Mouse (Mus musculus) large intestine, adult 2 months (tissue): ENCODE measurements around the gene Mrpl24. TPM values are rescaled to one million over a fixed set of nuclear protein-coding genes. Genes with fewer than 3 reads are reported as not detected.
A peak's percentile ranks its signal among the peaks of the same experiment; 100 is the strongest.

Source experiments
- DNase-seq: peaks from one replicate; pipeline ENCODE4 v3.0.0-alpha.2; 2012; ENCODE audit warnings: low read depth, low spot score
- WGBS: fragments of 180-500 bp; shearing (Covaris S2); methylation state at CpG from one replicate; pipeline ENCODE4 v1.1.7; 2018; 5-methylcytosine and 5-hydroxymethylcytosine counted together
- polyA plus RNA-seq: library from polyadenylated mRNA; depleted of rRNA; stranded (reverse); fragments of >200 nt; gene quantifications from 2 replicates; pipeline ENCODE4 v1.2.3, GENCODE M21; 2012

Gene Mrpl24
- polyA plus RNA-seq, 1 experiment, result 64.1 TPM

GRCm38 (mm10) chr3:87907906-87908305 lies 11.4 kb upstream of the Mrpl24 start:
- 0% methylated on average over 1 of the region's 1 CpGs for WGBS
- DNase-seq, result no peak

GRCm38 (mm10) chr3:87909381-87909780 lies 9.9 kb upstream of the Mrpl24 start:
- WGBS, result 85% methylated on average over 2 of the region's 2 CpGs

GRCm38 (mm10) chr3:87909874-87910273 lies 9.4 kb upstream of the Mrpl24 start:
- 1% methylated on average over 4 of the region's 4 CpGs for WGBS
- no peak for DNase-seq

More at GRCm38 (mm10) chr3:87909381-87909780, 9.9 kb upstream of the Mrpl24 start:
- no peak for DNase-seq

DNA sequence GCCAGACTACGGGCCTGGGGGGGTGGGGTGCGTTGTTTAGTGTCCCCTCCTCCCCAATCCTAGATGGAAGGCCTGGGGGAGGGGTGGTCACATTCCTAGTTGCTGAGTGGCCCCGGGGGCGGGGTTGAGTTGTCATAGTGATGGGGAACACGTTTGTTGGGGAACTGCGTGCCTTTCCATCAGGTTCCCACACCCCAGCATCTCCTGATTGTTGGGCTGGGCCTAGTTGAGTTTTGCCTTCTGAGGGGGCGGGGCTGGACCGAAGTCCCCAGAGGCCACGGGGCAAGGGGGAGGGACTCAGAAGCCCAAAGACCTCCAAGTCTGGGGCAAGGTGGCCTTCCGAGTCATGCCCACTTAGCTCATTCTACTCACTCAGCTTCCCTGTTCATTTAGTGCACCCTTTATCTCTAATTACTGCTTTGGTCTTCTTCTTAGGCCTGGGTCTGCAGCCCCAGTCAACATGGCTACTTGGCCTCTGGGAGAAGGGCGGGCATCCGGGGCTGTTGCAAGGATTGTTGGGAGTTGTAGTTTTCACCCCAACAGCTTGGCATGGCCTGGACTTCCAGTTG lies 8.6 kb upstream of the Mrpl24 start:
- DNase-seq, result no peak
- 4% methylated on average over 12 of the region's 12 CpGs for WGBS

DNA sequence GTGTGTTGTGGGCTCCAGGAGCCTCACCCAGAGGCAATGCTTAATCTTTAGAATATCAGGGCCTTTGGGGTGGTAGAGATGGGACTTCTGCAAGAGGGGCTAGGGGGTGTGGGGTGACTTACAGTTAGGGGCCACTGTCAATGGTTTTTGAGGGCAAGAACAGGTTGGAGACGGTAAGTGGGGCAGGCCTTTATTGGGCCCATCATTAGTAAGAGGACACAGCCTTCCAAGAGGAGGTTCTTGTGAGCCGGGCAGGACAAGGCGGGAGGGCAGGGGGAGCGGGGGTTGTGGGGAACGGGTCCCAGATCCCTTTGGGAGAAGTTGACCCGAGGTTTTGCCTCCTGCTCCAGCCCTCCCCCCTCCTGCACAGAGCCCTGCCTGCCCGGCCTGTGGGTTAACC lies 5.8 kb upstream of the Mrpl24 start:
- no peak for DNase-seq
- 80% methylated on average over 7 of the region's 7 CpGs for WGBS

DNA sequence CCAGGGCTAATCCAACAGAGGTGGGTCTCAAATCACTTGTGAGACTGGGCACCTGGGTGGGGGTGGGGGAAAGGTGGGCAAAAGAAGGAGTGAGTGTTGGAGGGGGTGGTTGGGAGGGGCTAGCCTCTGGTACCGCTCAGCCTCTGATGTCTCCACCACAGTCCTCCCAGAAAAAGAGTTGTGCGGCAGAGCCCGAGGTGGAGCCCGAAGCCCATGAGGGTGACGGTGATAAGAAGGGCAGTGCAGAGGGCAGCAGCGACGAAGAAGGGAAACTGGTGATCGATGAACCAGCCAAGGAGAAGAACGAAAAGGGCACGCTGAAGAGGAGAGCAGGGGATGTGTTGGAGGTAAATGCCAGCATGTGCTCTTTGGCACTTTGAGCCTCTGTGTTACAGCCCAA lies 5.4 kb upstream of the Mrpl24 start:
- DNase-seq, result no peak
- WGBS, result 90% methylated on average over 10 of the region's 10 CpGs

- DNase-seq, result no peak
- WGBS, result 88% methylated on average over 1 of the region's 1 CpGs
Observed at GRCm38 (mm10) chr3:87916990-87917389, 2.3 kb upstream of the Mrpl24 start.

DNA sequence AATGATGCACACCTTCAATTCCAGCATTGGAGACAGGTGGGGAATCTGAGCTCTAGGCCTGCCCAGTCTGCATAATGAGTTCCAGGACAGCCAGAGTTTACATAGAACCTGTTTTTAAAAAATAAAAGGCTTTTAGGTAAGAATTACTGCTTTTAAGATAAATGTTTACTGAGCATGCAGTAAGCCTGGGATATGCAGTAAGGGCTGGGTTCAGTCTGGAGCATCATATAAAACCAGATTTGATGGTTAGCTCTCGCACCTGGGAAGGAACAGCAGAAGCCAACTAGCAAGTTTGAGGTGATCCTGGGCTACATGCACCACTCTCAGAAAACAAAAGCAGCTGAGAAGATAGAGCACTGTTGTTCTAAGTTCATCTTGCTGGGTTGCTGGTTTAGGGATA lies 755 bp upstream of the Mrpl24 start:
- WGBS, result 84% methylated on average over 1 of the region's 1 CpGs
- DNase-seq, result no peak

GRCm38 (mm10) chr3:87920270-87920943 lies 1.1 kb downstream of the Mrpl24 start:
- WGBS, result 48% methylated on average over 9 of the region's 9 CpGs
- no peak for DNase-seq

GRCm38 (mm10) chr3:87924996-87925395 lies 5.7 kb downstream of the Mrpl24 start:
- 86% methylated on average over 7 of the region's 7 CpGs for WGBS
- DNase-seq, result no peak

DNA sequence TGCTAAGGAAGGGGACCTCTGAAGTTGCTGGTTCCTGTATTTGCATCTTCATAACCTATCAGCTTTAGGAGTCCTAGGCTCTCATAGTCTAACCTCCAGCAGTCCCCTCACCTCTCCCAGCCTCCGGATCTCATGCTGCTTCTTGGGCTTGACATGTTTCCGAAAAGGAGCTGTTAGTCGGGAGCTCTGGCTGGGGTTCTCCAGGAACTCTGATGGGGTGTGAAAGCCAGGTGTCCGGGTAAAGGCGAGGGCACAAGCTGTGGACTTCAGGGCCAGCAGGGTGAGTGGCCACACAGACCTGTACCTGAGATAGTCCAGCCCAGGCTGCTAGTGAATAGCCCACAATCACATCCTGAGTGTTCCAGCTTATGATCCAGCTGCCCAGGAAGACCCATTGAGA lies 8.1 kb downstream of the Mrpl24 start:
- WGBS, result 84% methylated on average over 5 of the region's 5 CpGs
- DNase-seq, result no peak

GRCm38 (mm10) chr3:87929341-87930077 lies 10.2 kb downstream of the Mrpl24 start:
- no peak for DNase-seq
- WGBS, result 1% methylated on average over 26 of the region's 26 CpGs

DNA sequence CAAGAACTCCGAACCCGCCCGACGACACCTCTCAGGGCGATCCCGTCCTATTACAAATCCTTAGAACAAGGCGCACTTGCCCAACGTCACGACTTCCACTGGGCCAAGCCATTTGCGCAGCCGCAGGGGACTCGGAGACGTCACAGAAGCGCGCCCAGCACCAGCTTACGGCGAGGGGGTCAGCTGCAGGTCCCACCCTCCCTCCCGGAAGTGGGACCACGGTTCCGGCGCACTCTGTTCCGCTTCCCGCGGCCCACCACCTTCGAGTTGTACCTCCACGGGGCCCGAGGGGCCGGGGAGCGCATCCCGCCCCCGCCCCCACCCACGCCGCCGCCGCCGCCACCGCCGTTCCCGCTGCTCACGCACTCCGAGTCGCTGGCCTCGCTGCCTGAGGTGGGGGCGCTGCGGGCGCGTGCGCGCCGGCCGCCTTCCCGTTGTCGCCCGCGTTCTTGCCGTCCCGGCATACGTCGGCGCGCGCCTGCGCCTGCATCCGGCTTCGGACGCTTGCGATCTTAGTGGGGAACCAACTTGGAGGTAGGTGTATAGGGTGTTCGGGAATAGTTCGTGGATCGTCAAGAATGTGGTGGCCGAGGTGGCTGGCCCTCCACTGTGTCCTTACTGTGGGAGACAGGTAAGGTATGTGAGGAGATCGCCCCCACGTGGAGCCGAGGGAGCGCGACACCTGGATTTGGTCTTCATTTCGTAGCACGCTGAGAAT lies 10.9 kb downstream of the Mrpl24 start, which contains the start of the genes Isg20l2 and Rrnad1:
TSS of gene Isg20l2 (plus strand) at position 237 of the 718 bp plus-strand sequence.
TSS of gene Rrnad1 (minus strand) at position 640 of the 718 bp plus-strand sequence.
- DNase-seq, result peak; percentile 81
- under 1% methylated on average over 77 of the region's 78 CpGs for WGBS

DNA sequence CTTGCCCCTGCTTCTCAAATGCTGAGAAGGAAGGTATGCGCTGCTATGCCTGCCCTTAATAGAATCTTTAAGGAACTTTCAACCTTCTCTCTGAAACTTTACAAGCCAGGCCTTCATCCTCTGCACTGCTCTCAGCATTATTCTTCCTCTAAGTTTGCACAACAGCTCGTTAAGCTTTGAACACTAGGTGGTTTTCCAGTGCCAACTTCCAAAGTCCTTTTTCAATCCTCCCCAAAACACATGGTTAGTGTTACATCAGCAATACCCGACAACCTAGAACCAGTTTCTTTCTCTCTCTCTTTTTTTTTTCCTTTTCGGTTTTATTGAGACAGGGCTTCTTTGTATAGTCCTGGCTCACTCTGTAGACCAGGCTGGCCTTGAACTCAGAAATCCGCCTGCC lies 14.7 kb downstream of the Mrpl24 start:
- 45% methylated on average over 5 of the region's 5 CpGs for WGBS

GRCm38 (mm10) chr3:87934501-87934900 lies 15.2 kb downstream of the Mrpl24 start:
- DNase-seq, result no peak
- WGBS, result 46% methylated on average over 4 of the region's 4 CpGs

More for the DNA sequence above, 14.7 kb downstream of the Mrpl24 start:
- no peak for DNase-seq

- WGBS, result 53% methylated on average over 4 of the region's 4 CpGs
- DNase-seq, result no peak
Observed at GRCm38 (mm10) chr3:87935201-87935600, 15.9 kb downstream of the Mrpl24 start.

- 95% methylated on average over 2 of the region's 2 CpGs for WGBS
- DNase-seq, result no peak
Observed at GRCm38 (mm10) chr3:87935776-87936175, 16.5 kb downstream of the Mrpl24 start.

GRCm38 (mm10) chr3:87940611-87941010 lies 21.3 kb downstream of the Mrpl24 start:
- no peak for DNase-seq
- WGBS, result 67% methylated on average over 5 of the region's 5 CpGs

GRCm38 (mm10) chr3:87942471-87942870 lies 23.2 kb downstream of the Mrpl24 start:
- DNase-seq, result no peak
- WGBS, result 91% methylated on average over 2 of the region's 2 CpGs

GRCm38 (mm10) chr3:87943586-87943985 lies 24.3 kb downstream of the Mrpl24 start:
- no peak for DNase-seq
- 56% methylated on average over 7 of the region's 7 CpGs for WGBS
